Mouse (Mus musculus): ENCODE results near the gene Tmod1. TPM values are rescaled to one million over a fixed set of nuclear protein-coding genes. Genes with fewer than 3 reads are reported as not detected.
A peak's percentile ranks its signal among the peaks of the same experiment; 100 is the strongest.

The Tmod1 gene
- total RNA-seq, 2 experiments from 2014 or later = 45.5 to 49.1 TPM

- intact Hi-C loops (cut with DNase I) = no loop called here
- no peak for DNase-seq (ENCODE audit: extremely low spot score in 1 of 2, low spot score in 2 of 2)
- no peak for TF ChIP-seq CTCF (IDR thresholded peaks at IDR 0.05)
- Histone ChIP-seq H3K4me3 (no peak overlapping the region), H3K27ac (no peak overlapping the region; the same call in 1 of the 2 replicates)
Observed at GRCm38 (mm10) chr4:46095826-46096159, 57.1 kb downstream of the Tmod1 start.

- H3K4me3 ChIP-seq = no peak overlapping the region
- no peak for DNase-seq (ENCODE audit: extremely low spot score in 1 of 2, low spot score in 2 of 2)
- no peak overlapping the region; the same call in 1 of the 2 replicates for H3K27ac ChIP-seq
- no peak for TF ChIP-seq CTCF (IDR thresholded peaks at IDR 0.05)
- intact Hi-C loops (cut with DNase I) = no loop called here
Observed at GRCm38 (mm10) chr4:46096546-46096945, 57.8 kb downstream of the Tmod1 start.

DNA sequence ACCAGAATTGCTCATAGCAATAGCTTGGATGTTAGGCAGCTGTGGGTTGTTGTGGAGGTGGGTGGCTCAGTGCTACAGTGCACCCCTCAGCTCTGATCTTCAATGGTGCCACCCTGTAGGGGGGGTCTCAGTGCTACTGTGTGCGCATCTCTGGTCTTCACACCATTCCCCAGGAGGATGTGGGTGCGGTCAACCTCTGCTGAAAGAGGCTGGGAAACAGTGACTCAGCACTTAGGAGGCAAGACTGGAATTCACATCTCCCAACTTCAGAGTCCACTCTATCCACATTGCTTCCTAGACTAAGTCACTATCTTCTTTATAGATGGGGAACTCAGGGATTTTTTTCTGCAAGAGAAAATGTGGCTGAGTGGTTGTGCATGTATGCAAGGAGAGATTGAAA, 58.9 kb downstream of the Tmod1 start:
- H3K27ac ChIP-seq = no peak overlapping the region
- intact Hi-C loops (cut with DNase I) = no loop called here

DNA sequence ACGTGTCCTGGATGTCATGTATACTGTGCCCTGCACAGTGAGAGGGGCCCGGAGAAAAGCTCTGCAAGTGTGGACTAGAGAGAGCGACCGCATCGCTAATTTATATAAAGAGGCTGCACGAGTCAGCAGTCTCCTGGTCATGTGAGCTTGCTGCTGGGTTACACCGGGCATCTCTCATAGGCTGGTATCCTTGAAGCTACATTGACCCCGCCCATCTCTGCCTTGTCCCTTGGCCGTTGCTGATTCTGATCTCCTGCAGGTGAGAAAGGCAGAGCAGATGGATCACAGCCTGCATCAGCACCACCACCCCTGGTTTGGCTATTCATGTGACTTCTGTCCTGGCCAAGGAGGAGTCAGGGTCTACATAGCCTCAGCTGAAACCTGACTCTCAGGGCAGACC, 60.4 kb downstream of the Tmod1 start:
- TF ChIP-seq CTCF (IDR thresholded peaks at IDR 0.05) = no peak
- intact Hi-C loops (cut with DNase I) = no loop called here
- Histone ChIP-seq H3K27ac (peak overlapping the region; percentile 34), H3K4me3 (no peak overlapping the region)
- DNase-seq (ENCODE audit: extremely low spot score in 1 of 2, low spot score in 2 of 2) = no peak

More for the DNA sequence above, 58.9 kb downstream of the Tmod1 start:
- TF ChIP-seq CTCF (IDR thresholded peaks at IDR 0.05) = no peak
- DNase-seq (ENCODE audit: extremely low spot score in 1 of 2, low spot score in 2 of 2) = no peak
- no peak overlapping the region for H3K4me3 ChIP-seq

DNA sequence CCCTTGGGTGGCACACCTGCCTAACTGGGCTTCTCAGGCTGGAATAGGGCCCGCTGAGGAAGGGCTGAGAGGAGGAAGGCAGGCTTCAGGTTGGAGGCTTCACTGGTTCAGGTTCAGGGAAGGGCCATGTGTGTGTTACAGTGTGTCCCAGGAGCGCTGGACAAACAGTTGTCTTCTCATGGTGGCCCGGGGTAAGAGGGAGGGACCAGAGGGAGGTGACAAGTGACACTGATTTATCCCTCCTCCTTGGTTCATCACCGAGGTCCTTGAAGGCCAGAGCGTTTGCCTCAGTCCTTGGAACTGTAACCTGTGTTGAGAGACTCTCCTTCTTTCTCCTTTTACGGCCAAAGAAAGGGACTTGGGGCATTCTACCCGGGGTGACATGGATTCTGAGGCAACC, 61.8 kb downstream of the Tmod1 start:
- Histone ChIP-seq H3K27ac (peak overlapping the region; percentile 75), H3K4me3 (no peak overlapping the region)
- intact Hi-C loops (cut with DNase I) = no loop called here
- no peak for TF ChIP-seq CTCF (IDR thresholded peaks at IDR 0.05)
- no peak for DNase-seq (ENCODE audit: extremely low spot score in 1 of 2, low spot score in 2 of 2)

DNA sequence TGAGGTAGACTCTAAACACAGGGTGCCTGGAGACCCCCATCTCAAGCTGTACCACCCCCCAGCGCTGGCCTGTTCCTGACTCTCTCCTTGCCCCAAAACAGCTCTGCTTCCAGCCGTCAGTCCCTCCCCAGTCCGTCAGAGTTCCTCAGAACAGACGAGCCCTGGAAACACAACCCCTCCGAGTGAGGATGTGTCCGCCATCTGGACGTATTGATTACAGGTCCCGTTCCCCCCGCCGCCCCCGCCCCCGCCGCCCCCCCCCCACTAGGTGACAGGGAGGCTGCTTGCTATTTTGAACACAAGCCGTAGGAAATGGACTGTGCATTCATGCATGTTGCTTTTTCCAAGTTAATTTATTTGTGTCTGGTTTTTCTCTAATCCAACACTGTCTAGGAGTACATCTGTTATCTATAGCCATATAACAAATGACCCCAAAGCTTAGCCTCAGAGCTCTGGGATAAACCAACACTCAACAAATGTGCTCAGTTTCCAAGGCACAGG, 62.5 kb downstream of the Tmod1 start:
- Histone ChIP-seq H3K4me3 (no peak overlapping the region), H3K27ac (peak overlapping the region; percentile 75)
- intact Hi-C loops (cut with DNase I) = no loop called here
- DNase-seq (ENCODE audit: extremely low spot score in 1 of 2, low spot score in 2 of 2) = no peak
- no peak for TF ChIP-seq CTCF (IDR thresholded peaks at IDR 0.05)

DNA sequence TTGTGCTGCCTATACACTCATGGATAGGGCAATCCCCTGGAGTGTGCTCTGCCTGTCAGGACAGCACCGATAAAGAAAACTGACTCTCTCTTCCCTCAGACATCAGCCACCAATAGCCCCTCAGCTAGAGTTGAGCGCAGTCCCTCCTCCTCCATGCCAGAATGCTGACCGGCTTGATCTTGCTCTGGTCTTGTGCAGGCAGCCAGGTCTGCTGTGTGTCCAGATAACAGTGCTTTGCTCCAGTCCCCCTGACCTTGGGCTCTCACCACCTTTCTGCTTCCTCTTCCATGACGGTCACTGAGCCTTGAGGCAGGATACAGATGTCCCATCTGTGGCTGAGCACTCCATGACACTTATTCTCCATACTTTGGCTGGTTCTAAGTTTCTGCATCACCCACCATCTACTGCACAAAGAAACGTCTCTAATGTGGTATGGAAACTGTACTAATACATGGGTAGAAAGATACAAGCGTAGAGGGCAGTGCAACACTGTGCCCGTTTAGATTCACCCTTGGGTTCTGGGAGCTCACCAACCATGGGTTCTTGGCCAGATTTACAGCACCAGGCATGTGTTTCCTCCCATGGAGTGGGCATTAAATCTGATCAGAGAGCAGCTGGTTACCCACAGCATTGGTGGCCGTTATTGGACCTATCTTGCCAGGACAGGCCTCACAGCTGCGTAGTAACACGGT, 63.5 kb downstream of the Tmod1 start:
- Histone ChIP-seq H3K27ac (no peak overlapping the region), H3K4me3 (no peak overlapping the region)
- no peak for DNase-seq (ENCODE audit: extremely low spot score in 1 of 2, low spot score in 2 of 2)
- no peak for TF ChIP-seq CTCF (IDR thresholded peaks at IDR 0.05)
- intact Hi-C loops (cut with DNase I) = no loop called here

DNA sequence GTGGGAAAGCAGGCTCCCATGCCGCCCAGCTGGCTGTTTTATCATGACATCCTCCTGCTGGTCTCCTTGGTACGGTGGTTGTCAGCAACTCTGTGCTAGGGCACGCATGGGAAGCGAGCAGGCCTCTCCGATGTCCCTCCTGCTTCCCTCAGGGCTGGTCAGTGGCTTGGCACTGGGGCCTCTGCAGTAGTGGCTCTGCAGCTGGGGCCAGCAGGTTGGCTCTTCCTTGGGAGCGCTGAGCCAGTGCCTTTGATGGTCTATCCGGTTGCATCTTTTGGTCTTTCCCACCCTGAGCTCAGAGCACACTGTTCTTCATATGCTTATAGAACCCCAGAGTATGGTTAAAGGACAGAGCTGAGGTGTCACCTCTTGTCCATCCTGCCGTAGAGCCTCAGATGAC, 71.3 kb downstream of the Tmod1 start:
- no peak for DNase-seq (ENCODE audit: extremely low spot score in 1 of 2, low spot score in 2 of 2)
- TF ChIP-seq CTCF (IDR thresholded peaks at IDR 0.05) = no peak
- intact Hi-C loops (cut with DNase I) = no loop called here
- Histone ChIP-seq H3K4me3 (no peak overlapping the region), H3K27ac (no peak overlapping the region)

DNA sequence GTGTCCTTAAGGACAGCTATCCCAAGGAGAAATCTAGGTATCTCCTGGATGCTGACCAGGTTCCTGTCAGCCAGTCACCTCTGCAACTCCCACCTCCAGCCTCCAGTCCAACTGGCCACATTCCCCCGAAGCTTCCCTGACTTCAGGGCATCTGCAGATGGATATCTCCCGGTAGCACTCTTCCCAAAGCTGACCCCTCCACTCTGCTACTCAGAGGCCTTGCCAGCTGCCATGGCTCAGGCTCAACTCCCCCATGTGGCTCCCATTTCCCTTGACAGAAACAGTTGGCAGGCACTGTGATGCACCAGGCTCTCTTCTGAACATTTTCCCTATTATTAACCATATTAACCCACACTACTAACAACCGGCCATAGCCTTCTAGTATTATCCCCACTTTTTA, 72.6 kb downstream of the Tmod1 start:
- H3K4me3 ChIP-seq = no peak overlapping the region
- no peak for DNase-seq (ENCODE audit: extremely low spot score in 1 of 2, low spot score in 2 of 2)
- intact Hi-C loops (cut with DNase I) = no loop called here
- no peak overlapping the region for H3K27ac ChIP-seq
- TF ChIP-seq CTCF (IDR thresholded peaks at IDR 0.05) = no peak

DNA sequence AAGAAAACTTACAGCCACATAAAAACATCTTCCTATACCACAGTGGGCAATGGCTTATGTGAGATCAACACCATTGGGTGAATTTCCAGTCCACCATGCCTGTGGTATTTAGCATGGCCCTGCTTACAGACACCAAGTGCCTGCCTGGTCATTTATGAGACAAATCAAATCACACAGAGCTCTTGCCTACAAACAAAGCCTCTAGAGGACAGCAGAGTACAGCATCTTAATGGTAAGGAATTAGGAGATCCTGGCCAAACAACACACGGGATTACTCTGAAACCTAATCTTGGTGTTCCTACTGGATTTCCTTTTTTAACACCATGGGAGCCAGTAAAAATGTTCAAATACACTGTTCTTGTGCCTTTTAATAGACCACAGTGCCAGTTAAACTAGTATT, 76.6 kb downstream of the Tmod1 start:
- TF ChIP-seq CTCF (IDR thresholded peaks at IDR 0.05) = peak; percentile 25
- intact Hi-C loops (cut with DNase I) = no loop called here
- Histone ChIP-seq H3K4me3 (no peak overlapping the region), H3K27ac (no peak overlapping the region)
- DNase-seq (ENCODE audit: extremely low spot score in 1 of 2, low spot score in 2 of 2) = no peak

DNA sequence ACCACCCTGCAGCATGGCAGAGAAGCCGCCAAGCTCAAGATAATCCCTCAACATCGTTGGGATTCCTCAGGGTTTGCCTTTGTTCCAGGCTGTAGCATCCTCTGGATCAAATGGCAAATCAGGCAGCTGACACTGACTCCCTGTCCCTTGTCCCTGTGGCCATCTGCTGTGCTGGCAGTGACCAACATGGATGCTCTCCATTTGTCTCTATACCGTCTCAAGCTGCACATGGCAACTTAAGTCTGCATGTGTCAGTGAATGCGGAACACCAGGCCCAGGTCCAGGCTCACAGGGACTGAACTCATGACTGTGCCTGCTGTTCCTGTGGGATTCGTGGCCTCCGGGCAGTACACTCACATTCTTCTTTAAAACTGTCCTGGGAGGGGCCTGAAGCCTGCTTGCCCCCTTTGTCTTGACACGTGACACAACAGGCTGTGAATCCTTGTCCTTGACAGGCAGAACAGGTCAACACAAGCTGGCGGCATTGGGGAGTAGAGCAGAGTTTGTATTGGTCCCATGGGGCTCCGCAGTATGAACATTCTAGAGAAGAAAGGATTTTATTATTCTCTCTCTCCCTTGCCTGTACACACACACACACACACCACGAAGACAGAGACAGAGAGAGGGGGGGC, 77.9 kb downstream of the Tmod1 start:
- TF ChIP-seq CTCF (IDR thresholded peaks at IDR 0.05) = no peak
- intact Hi-C loops (cut with DNase I) = no loop called here
- no peak for DNase-seq (ENCODE audit: extremely low spot score in 1 of 2, low spot score in 2 of 2)
- no peak overlapping the region for H3K27ac ChIP-seq
- H3K4me3 ChIP-seq = no peak overlapping the region

GRCm38 (mm10) chr4:46117536-46117935, 78.8 kb downstream of the Tmod1 start:
- H3K4me3 ChIP-seq = no peak overlapping the region
- intact Hi-C loops (cut with DNase I) = no loop called here
- no peak for TF ChIP-seq CTCF (IDR thresholded peaks at IDR 0.05)
- no peak for DNase-seq (ENCODE audit: extremely low spot score in 1 of 2, low spot score in 2 of 2)
- no peak overlapping the region for H3K27ac ChIP-seq

All from left cerebral cortex, adult 2 months (tissue).